Comparison of ENCODE assay signal across 12 mouse cellular contexts in genomic region chr4:97417943-97418342, GRCm38 (mm10).
A peak's percentile ranks its signal among the peaks of the same experiment; 100 is the strongest.
DNase-seq lines count a peak whose midpoint lies in the region; ATAC-seq and TF ChIP-seq lines count a peak whose summit lies in the region.
"Had no signal": no experiment of that assay in that cellular context is flagged by ENCODE, and none has a peak within 500 bp of the region (broad histone marks: within the 10 kb centered on the region; RNA-seq: fewer than 3 reads in every experiment).

No protein-coding gene starts in this region.

- no peak overlapping the region for H3K4me3 ChIP-seq in layer of hippocampus, adult 2 months
- H3K4me3 ChIP-seq: erythroblast, embryonic 14.5 days; limb, embryonic 12.5 days; neural tube, embryonic 12.5 days had no signal

- peak; percentile 53 for TF ChIP-seq CTCF in layer of hippocampus, adult 2 months (conservative IDR thresholded peaks at IDR 0.05)

- H3K27ac ChIP-seq in layer of hippocampus, adult 2 months = no peak overlapping the region
- H3K27ac ChIP-seq: limb, embryonic 12.5 days; macrophage; neural tube, embryonic 12.5 days had no signal

- peak; percentile 68 for ATAC-seq in common myeloid progenitor, adult 5-6 weeks (replicated peaks; ENCODE audit: low read depth, poor library complexity, severe bottlenecking)
- no peak for ATAC-seq in monocyte, adult 5-6 weeks (replicated peaks; ENCODE audit: insufficient number of reproducible peaks, low FRiP score, low TSS enrichment, poor library complexity, severe bottlenecking)

- peak; percentile 15 for DNase-seq in adrenal gland, postnatal 14 days
- DNase-seq in adrenal gland, adult 18-20 months (ENCODE audit: low spot score in 2 of 2) = no peak
- no peak for DNase-seq in layer of hippocampus, adult 2 months (ENCODE audit: low spot score in 2 of 2)
- DNase-seq in layer of hippocampus, postnatal 14 days (ENCODE audit: low spot score in 2 of 2) = no peak
- DNase-seq in 3T3-L1 (ENCODE audit: low read depth, low spot score) = peak; percentile 15
- DNase-seq in right cerebral cortex, postnatal 36 days (ENCODE audit: low spot score in 2 of 2) = no peak

Comparison
In these comparisons a context has a peak if more than half of its experiments do, and no peak if none do; other contexts are left out.
1. DNase-seq: peak in adrenal gland, postnatal 14 days (single experiment) and 3T3-L1 (single experiment); none in adrenal gland, adult 18-20 months (0 of 2), layer of hippocampus, adult 2 months (0 of 2), layer of hippocampus, postnatal 14 days (0 of 2) and right cerebral cortex, postnatal 36 days (0 of 2).